Mouse (Mus musculus): ENCODE data around the gene Acot13.
"Not testable (repeated sequence)": the region's sequence is repeated elsewhere in the genome, so short reads cannot be mapped to it uniquely, and the experiment has no call there.

Gene Acot13

DNA sequence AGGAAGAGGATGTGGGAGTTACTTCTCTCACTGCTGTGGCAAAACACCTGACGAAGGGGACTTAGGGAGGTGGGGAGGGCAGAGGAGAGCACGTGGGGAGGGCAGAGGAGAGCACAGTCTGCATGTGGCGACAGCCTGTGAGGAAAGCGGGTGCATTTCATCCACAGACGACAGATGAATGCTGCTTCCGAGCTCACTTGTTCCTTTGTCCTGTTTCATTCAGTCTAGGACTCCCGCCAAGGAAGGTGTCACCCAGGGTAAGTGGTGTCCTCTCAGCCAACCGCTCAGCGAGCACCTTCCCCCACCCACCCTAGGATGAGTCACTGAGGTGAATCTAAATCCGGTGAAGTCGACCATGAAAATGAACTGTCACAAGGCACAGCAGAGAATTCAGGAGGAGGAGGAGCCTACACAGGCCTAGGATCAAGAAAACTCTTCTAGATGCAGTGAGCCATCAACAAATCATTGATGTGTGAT, 45.3 kb downstream of the Acot13 start:
- no peak for DNase-seq (ENCODE audit: extremely low read depth, low read depth)

DNA sequence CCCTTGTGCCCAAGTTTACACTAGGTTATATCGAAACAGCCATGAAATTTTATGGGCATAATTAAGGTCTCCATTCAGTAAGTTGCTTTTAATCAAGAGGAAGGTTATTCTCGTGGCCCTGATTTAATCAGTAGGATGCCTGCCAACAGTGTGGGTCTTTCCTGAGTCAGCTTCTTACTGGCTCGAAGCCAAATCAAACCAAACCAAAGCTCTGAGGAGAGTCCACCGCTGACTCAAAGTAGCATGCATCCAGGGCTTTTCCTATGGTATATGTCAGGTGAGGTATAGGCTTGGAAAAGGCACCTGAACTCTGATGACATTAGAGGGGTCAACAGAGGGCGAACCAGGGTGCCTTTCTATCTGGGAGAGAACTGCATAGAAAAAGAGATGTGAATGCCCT, 49.4 kb downstream of the Acot13 start:
- DNase-seq (ENCODE audit: extremely low read depth, low read depth) = no peak

DNA sequence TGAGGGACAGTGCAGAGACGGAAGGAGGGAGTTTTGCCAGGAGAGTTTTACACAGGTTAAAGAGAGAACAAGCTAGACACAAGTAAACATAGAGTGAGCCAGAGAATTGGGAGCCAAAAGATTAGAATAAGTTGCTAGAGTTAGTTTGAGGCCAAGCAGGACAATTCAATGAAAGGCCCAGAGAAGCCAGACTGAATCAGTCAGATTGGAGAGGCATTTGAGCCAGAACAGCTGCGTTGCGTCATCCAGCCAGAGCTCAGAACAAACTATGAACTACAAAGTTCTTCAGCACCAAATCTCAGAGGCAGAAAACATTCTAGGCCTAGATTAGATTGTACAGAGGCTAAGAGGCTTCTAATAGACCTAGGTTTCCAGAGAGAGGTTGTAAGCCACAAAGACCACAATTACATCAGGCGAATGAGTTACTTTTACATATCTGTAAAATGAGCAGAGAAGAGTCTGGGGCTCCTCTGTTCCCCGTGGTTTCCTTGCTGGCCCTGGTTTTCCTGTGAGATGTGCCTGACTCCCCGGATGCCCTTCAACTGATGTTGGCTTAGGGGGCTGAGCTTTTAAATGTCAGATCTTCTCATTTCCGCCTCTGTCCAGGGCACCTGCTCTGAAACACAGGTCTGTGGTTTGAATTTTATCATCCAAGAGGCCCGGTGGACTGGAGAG, 52.5 kb downstream of the Acot13 start:
- no peak for DNase-seq (ENCODE audit: extremely low read depth, low read depth)

DNA sequence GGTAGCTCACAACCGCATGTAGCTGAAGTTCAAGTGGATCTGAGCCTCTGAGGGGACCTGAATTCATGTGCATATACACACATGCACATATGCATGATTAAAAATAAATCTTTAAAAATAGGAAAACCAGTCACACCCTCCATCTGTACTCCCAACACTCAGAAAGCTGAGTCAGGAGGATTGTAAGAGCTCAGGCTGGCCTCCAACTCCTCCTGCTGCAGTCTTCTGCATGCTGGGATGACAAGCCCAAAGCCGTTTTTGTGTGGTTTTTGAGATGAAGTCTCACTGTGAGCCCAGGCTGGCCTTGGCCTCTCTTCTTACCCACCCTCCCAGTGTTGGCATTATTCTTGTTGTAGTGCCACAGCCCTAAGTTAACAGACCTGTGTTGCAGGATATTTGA, 53.3 kb downstream of the Acot13 start:
- DNase-seq (ENCODE audit: extremely low read depth, low read depth) = no peak

DNA sequence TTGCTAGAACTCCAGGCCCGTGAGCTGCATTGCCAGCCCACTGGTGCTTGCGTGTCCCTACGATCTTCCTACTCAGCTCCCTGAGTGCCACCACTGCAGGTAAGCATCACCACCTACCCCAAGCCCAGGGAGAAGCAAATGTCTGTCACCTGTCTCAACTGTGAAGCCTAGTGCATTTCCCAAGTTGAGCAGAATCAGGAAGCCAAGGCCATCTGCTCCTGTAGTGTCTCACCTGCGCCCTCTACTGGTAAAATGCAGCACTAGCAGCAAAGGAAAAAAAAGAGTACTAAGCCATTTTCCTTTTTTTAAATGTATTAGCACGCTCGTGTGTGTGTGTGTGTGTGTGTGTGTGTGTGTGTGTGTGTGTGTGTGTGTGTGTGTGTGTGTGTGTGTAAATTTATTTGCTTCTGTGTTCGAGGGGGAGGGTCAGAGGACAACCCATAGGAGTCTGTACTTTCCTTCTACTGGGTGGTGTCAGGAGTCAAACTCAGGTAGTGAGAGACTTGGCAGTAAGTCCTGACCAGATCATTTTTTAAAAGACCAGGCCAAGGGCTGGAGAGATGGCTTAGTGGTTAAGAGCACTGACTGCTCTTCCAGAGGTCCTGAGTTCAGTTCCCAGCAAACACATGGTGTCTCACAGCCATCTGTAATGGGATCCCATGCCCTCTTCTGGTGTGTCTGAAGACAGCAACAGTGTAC, 55.0 kb downstream of the Acot13 start:
- DNase-seq (ENCODE audit: extremely low read depth, low read depth) = peak; percentile 61

GRCm38 (mm10) chr13:24771482-24771881, 59.9 kb downstream of the Acot13 start:
- DNase-seq (ENCODE audit: extremely low read depth, low read depth) = not testable (repeated sequence)

Data from MEL-GATA-1-ER (cell line).